Mouse (Mus musculus) mature B cell (primary cell): ENCODE measurements around the gene Ascc1.

Source experiments
- in situ Hi-C: fragments of 300-500 bp; cut with MboI; formaldehyde crosslinking; loops from 2 replicates; pipeline ENCODE4 v1.14.3; 2019

The Ascc1 gene

DNA sequence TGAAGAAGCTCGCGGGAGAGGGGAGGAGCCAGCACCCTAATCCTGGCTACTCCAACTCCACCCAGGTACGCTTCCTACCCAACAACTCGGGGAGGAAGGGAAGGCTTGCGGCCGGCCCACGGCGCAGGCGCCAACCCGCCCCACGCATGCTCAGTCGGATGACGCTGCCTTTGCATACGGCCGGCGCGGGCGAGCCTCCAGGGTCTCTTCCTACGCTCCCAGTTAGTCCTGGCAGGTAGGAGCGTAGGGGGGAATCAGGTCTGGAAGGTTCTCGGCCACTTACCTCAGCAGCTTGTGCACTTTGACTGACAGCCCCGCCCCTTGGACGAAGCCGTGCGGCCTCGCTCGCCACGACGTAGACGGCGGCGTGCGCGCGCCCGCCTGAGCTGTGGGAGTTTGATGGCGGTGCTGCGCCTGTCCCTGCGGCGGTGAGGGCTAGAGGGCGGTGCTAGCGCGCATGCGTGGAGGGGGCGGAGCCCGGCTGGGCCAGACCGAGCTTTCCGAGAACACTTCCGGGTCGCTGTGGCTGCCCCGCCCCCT lies at the start of gene Ascc1, which contains the start of gene Anapc16:
Ascc1 (plus strand) TSS at position 133 of the 540 bp plus-strand sequence.
Anapc16 (minus strand) TSS at position 463 of the 540 bp plus-strand sequence.
- in situ Hi-C loops: no loop called here

GRCm38 (mm10) chr10:59953564-59954039 lies 49.0 kb upstream of the Ascc1 start:
- in situ Hi-C loops: no loop called here

DNA sequence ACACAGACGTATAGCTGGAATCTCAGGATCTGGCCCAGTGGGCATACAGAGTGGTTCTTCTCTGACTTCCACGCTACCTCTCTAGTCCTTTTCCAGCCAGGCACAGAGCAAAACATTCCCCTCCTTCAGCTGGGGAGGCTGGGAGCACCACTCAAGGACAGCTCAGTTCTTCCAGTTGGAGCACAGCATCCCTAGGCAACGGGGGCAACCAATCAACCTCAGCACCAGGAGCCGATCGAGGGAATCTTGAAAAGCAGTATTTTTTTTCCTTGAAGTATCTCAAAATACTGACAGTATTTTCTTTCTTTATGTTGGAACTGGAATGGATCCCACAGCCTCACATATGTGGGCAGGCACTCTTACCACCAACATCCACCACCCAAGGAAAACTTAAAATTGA lies 45.9 kb upstream of the Ascc1 start:
- in situ Hi-C loops: no loop called here

- in situ Hi-C loops: no loop called here
Observed at GRCm38 (mm10) chr10:59957171-59958149, 45.1 kb upstream of the Ascc1 start.

DNA sequence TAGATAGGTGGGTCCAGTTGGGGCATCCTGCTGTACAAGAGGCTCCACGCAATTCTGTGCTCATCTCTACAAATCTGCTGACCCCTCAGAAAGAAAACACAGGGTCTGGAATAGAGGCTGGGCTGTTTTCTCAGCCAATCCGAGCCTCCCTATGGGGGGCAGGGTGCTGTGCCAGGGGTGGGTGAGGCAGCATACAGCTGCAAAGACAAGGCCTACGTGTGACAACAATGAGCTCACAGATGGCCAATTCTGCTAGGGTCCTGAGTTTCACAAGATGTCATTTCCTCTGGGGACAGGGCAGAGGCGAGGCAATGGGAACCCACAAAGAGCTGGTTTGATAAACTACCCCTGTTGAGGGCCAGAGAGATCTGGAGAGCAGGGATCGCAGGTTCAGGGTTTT lies 44.1 kb upstream of the Ascc1 start:
- in situ Hi-C loops: no loop called here

- in situ Hi-C loops: no loop called here
Observed at GRCm38 (mm10) chr10:59959517-59959916, 43.1 kb upstream of the Ascc1 start.

- in situ Hi-C loops: no loop called here
Observed at GRCm38 (mm10) chr10:59963609-59964008, 39.0 kb upstream of the Ascc1 start.

DNA sequence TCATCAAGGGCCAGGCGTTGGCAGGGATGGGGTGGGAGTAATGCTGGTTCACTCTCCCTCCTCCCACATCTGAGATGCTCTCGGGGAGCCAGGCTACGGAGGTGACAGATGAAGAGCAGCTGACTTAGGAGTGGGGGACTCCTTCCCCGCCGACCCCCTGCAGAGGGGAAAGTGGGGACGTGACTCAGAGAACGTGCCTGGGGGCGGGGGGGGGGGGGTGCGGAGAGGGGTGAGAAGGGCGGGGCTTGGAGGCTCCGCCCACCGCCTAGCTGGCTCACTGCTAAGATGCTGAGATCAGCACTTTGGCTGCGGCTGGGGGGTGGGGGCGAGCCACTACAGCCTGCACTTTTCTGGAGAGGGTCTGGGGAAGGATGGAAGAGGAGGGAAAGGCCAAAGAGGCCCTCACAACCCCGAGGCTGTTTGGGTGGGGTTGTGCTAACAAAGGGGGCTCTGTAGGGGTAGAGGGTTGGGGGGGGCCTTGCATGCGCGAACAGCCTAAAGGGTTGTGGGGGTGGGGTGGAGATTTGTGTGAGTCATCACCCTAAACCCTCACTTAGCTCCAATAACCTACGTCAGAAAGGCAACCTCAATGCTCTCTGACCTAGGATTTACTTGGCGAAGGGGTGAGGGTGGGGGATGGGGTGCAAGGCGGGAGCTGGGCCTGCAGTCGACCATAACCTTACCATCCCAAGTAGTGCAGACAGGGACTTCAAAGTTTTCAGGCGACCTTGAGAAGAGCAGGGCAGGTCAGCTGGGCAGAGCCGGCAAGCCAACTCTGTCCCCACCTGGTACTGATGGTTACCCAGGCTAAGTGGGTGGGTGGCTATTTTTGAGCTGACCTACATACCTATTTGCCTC lies 37.9 kb upstream of the Ascc1 start:
- in situ Hi-C loops: no loop called here

DNA sequence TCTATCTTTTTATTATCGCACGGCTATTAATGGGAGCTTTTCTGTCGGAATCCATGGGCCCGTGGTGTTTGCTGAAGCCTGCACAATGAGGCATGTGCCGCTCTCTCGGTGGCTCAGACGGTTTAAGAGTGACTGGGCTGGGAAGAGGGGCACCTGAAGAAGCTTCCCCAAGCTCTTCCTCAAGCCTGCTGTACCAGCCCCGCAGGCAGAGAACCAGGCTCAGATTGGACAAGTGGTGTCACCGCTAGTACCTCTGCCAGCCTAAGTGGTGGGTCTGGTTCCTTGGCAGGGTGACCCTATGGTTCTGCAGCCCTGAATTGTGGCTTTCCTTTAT lies 37.3 kb upstream of the Ascc1 start:
- in situ Hi-C loops: no loop called here

- in situ Hi-C loops: no loop called here
Observed at GRCm38 (mm10) chr10:59965788-59966187, 36.8 kb upstream of the Ascc1 start.

DNA sequence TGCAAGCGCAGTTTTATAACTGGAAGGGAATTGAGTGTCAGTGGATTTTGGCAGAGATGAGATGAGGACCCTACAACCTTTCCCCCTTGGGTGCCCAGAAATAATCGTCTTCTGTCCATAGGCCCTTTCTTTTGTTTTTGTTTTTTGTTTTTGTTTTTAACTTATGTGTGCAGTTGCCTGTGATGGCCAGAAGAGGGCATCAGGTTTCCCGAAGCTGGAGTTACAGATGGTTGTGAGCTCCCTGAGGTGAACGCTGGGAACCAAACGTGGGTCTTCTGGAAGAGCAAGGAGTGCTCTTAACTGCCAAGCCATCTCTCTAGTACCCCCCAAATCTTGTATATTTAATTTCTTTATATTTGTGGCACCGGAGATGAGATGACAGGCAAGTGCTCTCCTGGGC lies 35.9 kb upstream of the Ascc1 start:
- in situ Hi-C loops: no loop called here

DNA sequence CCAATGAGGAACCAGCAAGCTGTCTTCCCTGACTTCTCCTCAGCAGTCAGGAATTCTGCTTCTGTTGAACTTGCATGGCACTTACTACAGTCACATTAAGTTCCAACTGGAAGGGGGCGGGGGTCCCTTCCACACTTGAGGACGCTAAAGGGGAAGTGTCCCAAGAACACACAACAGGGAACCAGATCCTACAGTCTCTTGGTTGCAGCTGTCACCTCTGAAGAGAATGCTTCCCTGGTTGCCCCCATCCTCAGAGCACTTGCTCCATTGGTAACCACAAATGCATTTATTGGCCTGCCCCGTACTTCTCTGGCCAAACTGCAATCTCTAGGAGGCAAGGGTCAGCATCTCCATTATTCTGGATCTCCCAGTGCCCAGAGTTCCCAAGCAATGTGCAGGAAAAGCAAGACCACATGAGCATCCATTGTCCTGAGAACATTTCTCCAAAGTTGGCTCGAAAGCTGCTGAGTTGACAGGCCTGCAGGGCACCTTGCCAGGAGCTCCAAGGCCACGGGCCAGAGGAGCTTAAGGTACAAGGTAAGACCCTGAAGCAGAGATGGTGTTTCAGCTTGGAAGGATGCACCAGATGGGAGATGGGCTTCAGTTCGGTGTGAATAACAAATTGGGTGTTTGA lies 35.2 kb upstream of the Ascc1 start:
- in situ Hi-C loops: no loop called here

- in situ Hi-C loops: no loop called here
Observed at GRCm38 (mm10) chr10:59969821-59970449, 32.7 kb upstream of the Ascc1 start.

DNA sequence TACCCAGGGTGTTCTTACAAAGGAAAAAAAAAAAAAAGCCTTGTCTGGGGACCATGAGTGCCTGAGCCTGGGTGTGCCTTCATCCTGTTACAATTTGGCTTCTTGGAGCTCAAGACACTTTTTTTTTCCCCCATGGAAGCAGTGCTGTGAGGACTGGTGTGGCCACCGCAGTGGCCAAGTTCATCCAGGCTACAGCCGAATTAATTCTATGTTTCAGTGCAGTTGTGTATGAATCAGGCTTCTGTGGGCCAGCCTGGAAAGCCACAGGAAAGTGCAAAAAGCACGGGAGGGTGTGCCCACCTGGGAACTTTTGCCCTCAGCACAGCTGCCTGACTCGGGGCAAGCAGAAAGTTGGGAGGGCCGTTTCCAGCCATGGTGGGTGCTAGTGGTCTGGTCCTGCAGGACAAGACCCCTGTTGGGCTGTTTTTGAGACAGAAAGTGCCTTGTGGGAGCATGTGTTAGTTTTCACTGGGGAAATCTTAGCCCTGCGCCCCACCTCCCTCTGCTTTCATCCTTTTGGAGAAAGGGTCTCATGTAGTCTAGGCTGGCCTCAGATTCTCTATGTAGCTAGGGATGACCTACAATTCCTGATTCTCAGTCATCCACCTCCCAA lies 32.0 kb upstream of the Ascc1 start:
- in situ Hi-C loops: no loop called here

DNA sequence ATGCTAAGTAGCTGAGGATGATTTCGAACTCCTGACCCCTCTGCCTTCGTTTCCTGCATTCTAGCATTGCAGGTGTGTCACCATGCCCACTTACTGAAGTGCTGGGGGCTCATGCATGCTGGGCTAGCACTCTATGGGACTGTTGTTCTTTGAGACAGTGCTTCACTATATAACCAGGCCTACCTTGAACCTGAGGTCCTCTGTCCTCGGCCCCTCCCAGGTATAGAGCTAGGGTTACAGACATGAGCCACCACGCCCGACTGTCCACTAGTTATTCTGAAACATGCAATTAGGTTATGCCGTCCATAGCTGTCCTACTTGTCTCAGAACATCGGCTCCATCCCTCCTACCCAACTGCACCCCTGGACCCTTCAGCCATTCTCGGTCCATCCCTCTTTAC lies 30.8 kb upstream of the Ascc1 start:
- in situ Hi-C loops: no loop called here

DNA sequence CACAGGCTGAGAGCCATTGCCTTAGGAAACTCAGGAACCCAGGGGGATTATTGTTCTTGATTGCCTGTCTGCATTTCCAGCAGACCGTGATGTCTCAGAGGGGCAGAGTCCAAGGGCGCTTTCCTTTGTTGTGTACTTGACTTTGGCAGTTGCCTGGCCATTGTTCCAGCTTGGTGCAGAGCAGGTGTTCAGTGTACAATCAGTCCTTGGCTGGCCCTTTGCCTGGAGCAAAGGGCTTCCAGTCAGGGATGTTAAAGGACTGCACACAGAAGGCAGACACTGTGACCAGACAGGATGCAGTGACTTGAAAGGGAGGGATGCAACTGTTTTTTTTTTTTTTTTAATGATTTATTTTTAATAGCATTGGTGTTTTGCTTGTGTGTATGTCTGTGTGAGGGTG lies 30.1 kb upstream of the Ascc1 start:
- in situ Hi-C loops: no loop called here

DNA sequence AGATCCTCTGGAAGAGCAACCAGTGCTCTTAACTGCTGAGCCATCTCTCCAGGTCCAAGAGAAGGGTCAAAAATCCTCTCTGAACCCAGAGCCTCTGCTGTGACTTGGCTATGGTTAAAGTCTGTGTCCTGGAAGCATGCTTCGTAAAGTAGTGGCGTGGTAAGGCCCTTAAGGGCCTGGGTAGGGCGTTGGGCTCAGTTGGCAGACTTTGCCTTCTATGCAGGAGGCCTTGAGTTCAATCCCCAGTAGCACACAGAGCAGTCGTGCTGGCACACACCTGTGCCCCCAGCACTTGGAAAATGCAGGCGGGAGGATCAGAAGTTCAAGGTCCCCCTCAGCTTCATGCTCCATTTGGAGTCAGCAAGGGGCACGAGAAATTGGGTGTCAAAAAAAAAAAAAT lies 29.6 kb upstream of the Ascc1 start:
- in situ Hi-C loops: no loop called here

DNA sequence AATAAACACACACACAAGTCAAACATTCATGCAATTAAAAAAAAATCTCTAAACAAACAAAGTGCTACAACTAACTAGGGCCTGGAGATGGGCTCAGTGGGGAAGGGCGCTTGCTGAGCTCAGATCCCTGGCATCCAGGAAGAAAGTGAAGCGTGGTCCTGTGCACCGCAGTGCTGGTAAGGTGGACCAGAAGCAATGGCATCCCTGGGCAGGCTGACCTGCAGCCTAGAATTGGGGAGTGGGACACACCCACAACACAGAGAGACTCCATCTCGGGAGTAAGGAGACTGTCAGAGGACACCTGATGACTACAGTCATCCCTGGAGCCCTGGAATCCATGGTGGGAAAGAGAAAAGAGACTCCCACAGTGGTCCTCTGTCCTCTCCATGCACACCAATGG lies 29.2 kb upstream of the Ascc1 start:
- in situ Hi-C loops: no loop called here

GRCm38 (mm10) chr10:59974191-59974664 lies 28.4 kb upstream of the Ascc1 start:
- in situ Hi-C loops: no loop called here

DNA sequence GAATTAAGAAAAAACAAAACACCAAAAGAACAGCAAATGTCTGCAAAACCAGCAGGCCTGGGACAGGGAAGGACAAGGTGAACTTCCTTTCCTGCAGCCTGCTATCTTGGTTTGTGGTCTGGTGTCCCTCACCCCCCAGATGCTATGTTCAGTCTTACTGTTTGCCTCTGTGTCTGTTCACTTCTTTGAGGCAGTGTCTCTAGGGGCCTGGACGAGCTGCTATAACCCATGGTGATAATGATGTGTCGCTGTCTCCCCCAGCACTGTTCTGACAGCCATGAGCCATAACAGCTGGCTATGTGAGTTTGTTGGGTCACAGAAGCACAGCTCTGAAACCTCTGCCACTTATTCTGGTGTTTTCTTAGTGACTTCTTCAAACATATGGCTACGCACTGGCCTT lies 27.8 kb upstream of the Ascc1 start:
- in situ Hi-C loops: no loop called here

- in situ Hi-C loops: no loop called here
Observed at GRCm38 (mm10) chr10:59977141-59977540, 25.5 kb upstream of the Ascc1 start.
